Mouse (Mus musculus) kidney, adult 11 months (tissue): Measurements from ENCODE around the gene Ccdc113.

Source experiments
- DNase-seq: peaks from one replicate; pipeline ENCODE4 v3.0.0; 2022

Gene Ccdc113

DNA sequence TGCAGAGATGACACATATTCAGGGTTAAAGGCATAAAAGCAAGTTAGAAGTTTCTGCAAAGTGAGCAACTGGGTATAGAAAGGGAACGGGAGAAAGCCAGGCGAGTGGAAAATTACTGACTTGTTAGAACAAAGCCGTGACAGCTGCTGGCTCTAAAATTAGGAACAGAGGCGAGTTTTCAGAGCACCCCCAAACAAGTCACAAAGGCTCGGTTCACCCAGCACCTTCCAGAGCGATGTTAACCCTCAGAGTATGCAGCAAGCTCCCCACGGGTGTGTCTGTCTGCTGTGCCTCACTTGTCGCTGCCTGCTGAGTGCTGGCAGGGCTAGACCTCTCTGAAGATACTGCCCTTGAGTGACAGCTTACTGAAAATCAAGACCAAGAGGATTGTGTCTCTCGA lies 73.3 kb downstream of the Ccdc113 start:
- no peak for DNase-seq
